Mouse (Mus musculus) regulatory T cell (primary cell): ENCODE measurements around the gene Hoxc11.

Experiments used
- in situ Hi-C: fragments of 300-600 bp; cut with MboI, MseI; formaldehyde crosslinking; loops from one replicate; pipeline ENCODE4 v1.15.1; 2025; ENCODE audit warnings: high pct_unique_total_duplicates

Gene Hoxc11

DNA sequence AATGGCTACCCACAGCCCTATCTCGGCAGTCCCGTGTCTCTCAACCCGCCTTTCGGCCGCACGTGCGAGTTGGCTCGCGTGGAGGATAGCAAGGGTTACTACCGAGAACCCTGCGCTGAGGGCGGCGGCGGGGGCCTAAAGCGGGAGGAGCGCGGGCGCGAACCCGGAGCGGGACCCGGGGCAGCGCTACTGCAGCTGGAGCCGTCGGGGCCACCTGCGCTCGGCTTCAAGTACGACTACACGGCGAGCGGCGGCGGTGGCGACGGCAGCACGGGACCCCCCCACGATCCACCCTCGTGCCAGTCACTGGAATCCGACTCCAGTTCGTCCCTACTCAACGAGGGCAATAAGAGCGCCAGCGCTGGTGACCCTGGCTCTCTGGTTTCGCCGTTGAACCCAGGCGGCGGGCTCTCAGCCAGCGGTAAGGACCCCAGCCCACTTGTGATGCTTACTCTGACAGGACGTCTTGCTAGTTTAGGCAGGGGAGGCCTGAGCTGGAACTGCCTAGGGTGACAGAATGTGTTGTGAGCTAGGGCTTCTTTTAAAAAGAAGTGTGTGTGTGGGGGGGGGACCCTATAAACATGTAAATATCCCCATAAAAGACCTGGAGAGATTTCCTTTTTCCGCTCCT lies 17.1 kb upstream of the Hoxc11 start:
- in situ Hi-C loops, result no loop called here

GRCm38 (mm10) chr15:102939256-102940155 lies 14.7 kb upstream of the Hoxc11 start:
- in situ Hi-C loops, result loop anchor here (10.0 kb wide), 1 partner anchor 1845 kb away; no protein-coding TSS in a partner anchor

- in situ Hi-C loops, result loop anchor here (10.0 kb wide), 1 partner anchor 1848 kb away; no protein-coding TSS in a partner anchor
These were observed 11.3 kb upstream of the Hoxc11 start for GRCm38 (mm10) chr15:102942739-102943467.

- in situ Hi-C loops, result loop anchor here (10.0 kb wide), 1 partner anchor 1849 kb away; no protein-coding TSS in a partner anchor
These were observed 10.8 kb upstream of the Hoxc11 start for GRCm38 (mm10) chr15:102943468-102943813.

DNA sequence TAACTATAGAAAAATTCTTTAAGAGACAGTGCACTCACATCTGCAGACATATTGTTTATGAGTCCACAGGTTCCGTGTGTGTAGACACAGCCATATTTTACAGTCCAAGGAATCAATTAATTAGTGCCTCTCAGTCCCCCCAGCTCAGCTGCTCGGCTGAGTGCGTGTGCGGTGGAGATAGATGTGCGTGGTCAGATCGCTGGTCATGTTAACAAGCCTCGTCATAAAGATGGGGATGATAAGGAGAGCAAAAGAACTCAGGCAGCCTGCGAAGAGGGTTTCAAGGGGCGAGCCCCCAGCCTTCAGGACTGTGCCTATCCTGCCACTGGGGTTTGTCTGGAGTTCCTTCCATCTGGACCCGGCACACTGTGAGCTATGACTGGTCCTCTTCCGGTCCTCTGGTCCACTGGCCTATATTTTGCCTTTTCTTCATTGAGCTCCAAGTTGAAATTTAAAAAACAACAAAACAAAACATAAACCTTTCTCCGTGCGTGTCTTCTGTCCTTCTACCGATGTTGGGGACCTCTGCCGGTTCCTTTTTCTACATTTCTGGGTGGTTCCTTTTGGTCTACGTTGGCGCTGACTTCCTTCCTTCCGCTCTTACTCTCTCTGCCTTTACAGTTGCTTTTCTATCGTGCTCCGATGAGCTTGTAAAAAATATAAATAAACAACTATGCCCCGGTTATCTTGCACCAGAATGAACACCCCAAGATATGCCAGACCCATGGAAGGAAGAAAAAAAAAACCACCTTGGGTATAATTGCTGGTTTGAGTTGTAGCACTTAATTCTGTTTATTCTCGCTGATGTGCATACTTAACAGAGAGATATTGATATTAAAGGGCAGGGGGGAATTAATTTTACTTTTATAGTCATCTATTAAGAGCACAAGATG lies 8.8 kb upstream of the Hoxc11 start:
- in situ Hi-C loops, result loop anchor here (10.0 kb wide), 1 partner anchor 1851 kb away; no protein-coding TSS in a partner anchor

- in situ Hi-C loops, result loop anchor here (10.0 kb wide), 1 partner anchor 1852 kb away; no protein-coding TSS in a partner anchor
These were observed 7.0 kb upstream of the Hoxc11 start for GRCm38 (mm10) chr15:102947276-102947675.

GRCm38 (mm10) chr15:102948842-102949241 lies 5.4 kb upstream of the Hoxc11 start:
- in situ Hi-C loops, result loop anchor here (10.0 kb wide), 1 partner anchor 1854 kb away; no protein-coding TSS in a partner anchor

GRCm38 (mm10) chr15:102949696-102950095 lies 4.5 kb upstream of the Hoxc11 start:
- in situ Hi-C loops, result loop anchor here (10.0 kb wide), 1 partner anchor 1855 kb away; no protein-coding TSS in a partner anchor

GRCm38 (mm10) chr15:102950877-102951276 lies 3.4 kb upstream of the Hoxc11 start:
- in situ Hi-C loops, result no loop called here

- in situ Hi-C loops, result no loop called here
These were observed 666 bp upstream of the Hoxc11 start for GRCm38 (mm10) chr15:102953561-102953960.

DNA sequence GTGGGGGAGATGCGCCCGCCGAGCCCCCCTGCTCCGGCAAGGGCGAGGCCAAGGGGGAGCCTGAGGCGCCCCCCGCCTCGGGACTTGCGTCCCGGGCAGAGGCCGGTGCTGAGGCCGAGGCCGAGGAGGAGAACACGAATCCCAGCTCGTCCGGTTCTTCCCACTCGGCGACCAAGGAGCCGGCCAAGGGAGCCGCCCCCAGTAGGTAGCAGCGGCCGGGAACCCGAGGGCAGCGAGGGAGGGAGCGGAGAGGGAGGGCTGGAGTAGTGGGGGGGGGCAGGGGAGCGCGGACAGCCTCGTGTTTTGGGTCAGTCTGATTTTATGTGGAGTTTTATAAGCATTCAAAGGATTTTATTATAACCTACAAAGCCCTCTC lies 768 bp downstream of the Hoxc11 start:
- in situ Hi-C loops, result no loop called here

DNA sequence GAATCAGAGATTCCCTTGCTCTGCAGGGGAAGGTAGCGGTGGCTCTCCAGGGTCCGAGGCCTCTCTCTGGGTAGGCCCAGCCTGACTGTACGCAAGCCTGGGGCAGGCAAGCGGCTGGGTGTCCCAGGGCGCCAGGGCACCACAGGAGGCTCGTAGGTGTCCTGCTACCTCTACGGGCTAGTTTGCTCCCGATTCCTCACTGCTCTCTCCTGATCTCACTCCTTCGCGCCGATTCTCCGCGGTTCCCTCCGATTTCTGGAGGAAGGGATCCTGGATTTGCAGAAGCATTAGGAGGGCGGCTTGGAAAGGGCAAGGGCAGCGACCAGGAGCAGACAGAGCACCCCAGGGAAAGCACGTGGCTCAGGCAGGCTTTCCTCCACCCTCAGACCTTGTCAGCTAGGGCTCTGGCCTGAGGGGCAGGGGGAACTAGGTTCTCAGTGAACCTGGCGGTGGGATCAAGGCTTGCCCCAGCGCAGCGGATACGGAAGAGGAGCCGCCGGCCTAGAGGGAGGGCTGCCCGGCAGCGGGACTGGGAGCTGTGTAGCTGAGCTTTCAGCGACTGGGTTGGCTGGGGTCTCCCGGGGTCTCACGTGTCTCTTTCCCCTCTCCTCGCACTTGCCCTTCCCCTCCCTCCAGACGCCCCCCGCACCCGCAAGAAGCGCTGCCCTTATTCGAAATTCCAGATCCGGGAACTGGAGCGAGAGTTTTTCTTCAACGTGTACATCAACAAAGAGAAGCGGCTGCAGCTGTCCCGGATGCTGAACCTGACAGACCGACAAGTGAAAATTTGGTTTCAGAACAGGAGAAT lies 1.8 kb downstream of the Hoxc11 start:
- in situ Hi-C loops, result no loop called here

- in situ Hi-C loops, result no loop called here
These were observed 2.7 kb downstream of the Hoxc11 start for GRCm38 (mm10) chr15:102956906-102957305.

- in situ Hi-C loops, result no loop called here
These were observed 5.5 kb downstream of the Hoxc11 start for GRCm38 (mm10) chr15:102959663-102960191.

DNA sequence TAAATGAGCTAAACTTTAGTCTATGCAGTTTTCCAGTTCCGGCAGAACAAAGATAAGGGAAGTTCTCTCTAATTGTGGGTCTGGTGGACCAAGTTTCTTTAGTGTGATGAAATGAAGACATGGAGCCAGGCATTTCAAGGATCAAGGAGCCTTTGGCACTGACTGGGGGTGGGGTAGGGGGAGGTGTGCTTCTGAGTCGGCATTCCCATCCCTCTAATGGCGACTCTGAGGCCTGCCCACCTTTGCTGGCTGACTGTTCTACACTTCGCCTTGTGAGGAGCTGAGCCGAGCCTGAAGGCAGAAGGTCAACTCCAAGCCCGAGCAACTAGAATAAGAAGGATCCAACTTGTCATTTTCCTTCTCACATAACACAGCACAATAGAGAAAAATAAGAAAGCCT lies 7.5 kb downstream of the Hoxc11 start:
- in situ Hi-C loops, result no loop called here

DNA sequence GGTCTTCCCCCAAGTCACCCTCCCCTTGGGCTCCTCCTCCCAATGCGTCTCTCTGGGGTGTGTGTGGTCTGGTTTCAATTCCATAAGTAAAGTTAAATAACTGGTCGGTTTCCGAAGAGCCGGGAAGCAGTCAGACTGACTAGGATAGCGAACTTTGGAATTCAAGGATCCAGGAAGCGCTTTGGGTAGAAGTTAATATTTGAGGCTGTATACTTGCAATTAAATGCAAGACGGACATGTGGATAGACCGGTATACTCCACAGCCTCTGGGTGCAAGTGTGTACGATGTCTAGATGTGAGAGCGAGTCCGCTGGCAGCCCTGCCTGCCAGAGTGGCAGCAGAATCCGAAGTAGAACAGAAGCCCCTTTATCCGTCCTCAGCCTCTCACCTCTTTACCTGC lies 8.3 kb downstream of the Hoxc11 start:
- in situ Hi-C loops, result no loop called here

DNA sequence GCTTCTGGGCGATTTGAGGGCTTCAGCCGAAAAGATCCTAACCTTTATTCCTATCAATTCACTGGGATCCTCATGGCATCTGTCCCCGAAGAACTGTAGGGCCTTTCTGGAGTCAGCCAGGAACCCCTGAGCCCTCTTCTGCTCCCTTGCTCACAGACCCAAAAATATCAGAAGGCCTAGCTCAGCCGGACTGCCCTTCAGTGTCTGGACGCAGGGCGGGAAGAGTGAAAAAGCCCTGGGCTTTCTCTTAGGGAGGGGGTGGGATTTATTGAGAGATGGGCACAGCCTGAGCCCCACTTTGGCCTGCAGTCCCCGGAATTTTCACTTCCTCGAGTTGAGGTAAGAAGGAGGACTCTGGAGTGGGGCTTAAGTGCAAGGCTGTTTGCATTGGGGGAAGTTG lies 9.0 kb downstream of the Hoxc11 start:
- in situ Hi-C loops, result no loop called here

DNA sequence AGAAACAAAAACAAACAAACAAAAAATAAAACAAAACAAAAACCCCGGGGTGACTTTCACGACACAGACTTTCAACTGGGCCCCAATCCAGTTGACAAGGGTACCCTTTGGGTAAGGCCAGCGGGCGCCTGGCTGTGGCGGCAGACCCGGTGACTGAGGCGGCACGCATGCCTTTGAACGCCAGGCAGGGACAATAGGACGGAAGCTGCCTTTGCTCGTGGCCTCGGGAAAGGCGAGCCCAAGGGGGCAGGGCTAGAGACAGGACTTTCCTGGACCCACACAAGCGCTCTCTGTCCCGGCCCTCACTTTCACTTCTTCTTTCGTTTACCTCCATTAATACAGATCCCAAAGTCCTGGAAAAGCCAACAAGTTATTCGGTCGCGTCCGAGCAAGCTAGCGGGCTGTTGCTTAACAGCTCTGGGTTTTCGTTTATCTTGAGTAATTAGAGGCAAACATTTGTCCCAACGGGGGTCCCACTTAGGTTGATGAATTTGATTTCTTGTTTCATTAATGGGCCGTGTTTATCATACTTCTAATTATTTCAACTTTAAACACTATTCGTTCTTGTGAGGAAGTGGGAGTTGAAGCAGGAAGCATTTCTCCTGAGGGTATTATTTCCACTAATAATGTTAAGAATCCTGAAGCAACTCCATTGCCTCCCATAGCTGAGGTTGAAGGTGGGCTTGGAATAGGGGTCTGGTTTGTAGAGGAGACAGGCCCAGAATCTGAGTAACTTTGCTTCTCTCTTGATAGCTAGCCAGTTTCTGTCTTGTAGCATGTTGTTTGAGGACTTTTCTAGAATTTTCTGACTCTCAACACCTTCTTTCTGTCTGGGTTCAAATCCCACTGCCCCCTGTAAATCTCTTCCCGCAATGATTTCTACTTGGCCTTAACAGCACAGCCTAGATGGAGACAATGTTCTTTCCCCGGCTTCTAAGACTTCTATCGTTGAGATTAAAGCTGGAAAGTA lies 9.7 kb downstream of the Hoxc11 start:
- in situ Hi-C loops, result no loop called here
